Mouse (Mus musculus): ENCODE data around the gene Golph3.
A peak's percentile ranks its signal among the peaks of the same experiment; 100 is the strongest.

The Golph3 gene

GRCm38 (mm10) chr15:12321091-12321787 is at the start of gene Golph3:
Gene Golph3, plus strand, starts transcription at chr15:12321450.
- peak; percentile 97 to 98 for DNase-seq

GRCm38 (mm10) chr15:12273325-12274052 is 47.8 kb upstream of the Golph3 start:
- peak in 1 of 2 experiments; percentile 14 for DNase-seq

- no peak for DNase-seq
Measured at GRCm38 (mm10) chr15:12274053-12274769, 47.0 kb upstream of the Golph3 start.

- no peak for DNase-seq
Measured at GRCm38 (mm10) chr15:12275091-12275623, 46.1 kb upstream of the Golph3 start.

GRCm38 (mm10) chr15:12279816-12280215 is 41.4 kb upstream of the Golph3 start:
- DNase-seq = no peak

GRCm38 (mm10) chr15:12284794-12285534 is 36.3 kb upstream of the Golph3 start:
- DNase-seq = no peak

- no peak for DNase-seq
Measured at GRCm38 (mm10) chr15:12285535-12285809, 35.8 kb upstream of the Golph3 start.

GRCm38 (mm10) chr15:12290330-12290729 is 30.9 kb upstream of the Golph3 start:
- no peak for DNase-seq

GRCm38 (mm10) chr15:12291757-12292156 is 29.5 kb upstream of the Golph3 start:
- no peak for DNase-seq

GRCm38 (mm10) chr15:12296228-12296627 is 25.0 kb upstream of the Golph3 start:
- no peak for DNase-seq

- DNase-seq = peak in 1 of 2 experiments; percentile 48
Measured at GRCm38 (mm10) chr15:12298231-12298737, 23.0 kb upstream of the Golph3 start.

- DNase-seq = no peak
Measured at GRCm38 (mm10) chr15:12301771-12302170, 19.5 kb upstream of the Golph3 start.

- DNase-seq = no peak
Measured at GRCm38 (mm10) chr15:12306188-12307071, 14.8 kb upstream of the Golph3 start.

- DNase-seq = no peak
Measured at GRCm38 (mm10) chr15:12307114-12307513, 14.1 kb upstream of the Golph3 start.

- DNase-seq = no peak
Measured at GRCm38 (mm10) chr15:12308539-12308938, 12.7 kb upstream of the Golph3 start.

GRCm38 (mm10) chr15:12310676-12311075 is 10.6 kb upstream of the Golph3 start:
- DNase-seq = no peak

- DNase-seq = no peak
Measured at GRCm38 (mm10) chr15:12311465-12311864, 9.8 kb upstream of the Golph3 start.

GRCm38 (mm10) chr15:12313255-12313654 is 8.0 kb upstream of the Golph3 start:
- no peak for DNase-seq

GRCm38 (mm10) chr15:12314584-12314983 is 6.7 kb upstream of the Golph3 start:
- no peak for DNase-seq

- no peak for DNase-seq
Measured at GRCm38 (mm10) chr15:12315996-12316395, 5.3 kb upstream of the Golph3 start.

- DNase-seq = no peak
Measured at GRCm38 (mm10) chr15:12317290-12317689, 4.0 kb upstream of the Golph3 start.

GRCm38 (mm10) chr15:12318451-12318850 is 2.8 kb upstream of the Golph3 start:
- DNase-seq = no peak

All from kidney, postnatal 25 days (tissue).